Mouse (Mus musculus) spleen, postnatal 10 days (tissue): ENCODE data around the gene Rsl1d1.

ENCODE experiments used
- DNase-seq, 2 experiments: peaks; one replicate each; pipeline ENCODE4 v3.0.0; 2021 to 2022; ENCODE audit warnings: low spot score in 2 of 2

Rsl1d1 gene

GRCm38 (mm10) chr16:11202571-11203554, at the start of gene Rsl1d1:
Gene Rsl1d1 (minus strand): TSS chr16:11203331.
- DNase-seq = peak; percentile 81 to 94

- DNase-seq = no peak
Measured at GRCm38 (mm10) chr16:11247791-11248190, 44.7 kb upstream of the Rsl1d1 start.

- DNase-seq = no peak
Measured at GRCm38 (mm10) chr16:11245767-11246166, 42.6 kb upstream of the Rsl1d1 start.

GRCm38 (mm10) chr16:11242401-11242800, 39.3 kb upstream of the Rsl1d1 start:
- DNase-seq = no peak

- DNase-seq = no peak
Measured at GRCm38 (mm10) chr16:11217801-11218200, 14.7 kb upstream of the Rsl1d1 start.

- DNase-seq = peak; percentile 16 to 19
Measured at GRCm38 (mm10) chr16:11203600-11204390, 664 bp upstream of the Rsl1d1 start.

GRCm38 (mm10) chr16:11201740-11202394, 1.3 kb downstream of the Rsl1d1 start:
- DNase-seq = no peak

- DNase-seq = no peak
Measured at GRCm38 (mm10) chr16:11200247-11200646, 2.9 kb downstream of the Rsl1d1 start.

GRCm38 (mm10) chr16:11198467-11198866, 4.7 kb downstream of the Rsl1d1 start:
- peak in 1 of 2 experiments; percentile 47 for DNase-seq

- DNase-seq = no peak
Measured at GRCm38 (mm10) chr16:11197052-11197451, 6.1 kb downstream of the Rsl1d1 start.

- DNase-seq = no peak
Measured at GRCm38 (mm10) chr16:11193231-11193630, 9.9 kb downstream of the Rsl1d1 start.

GRCm38 (mm10) chr16:11190150-11190549, 13.0 kb downstream of the Rsl1d1 start:
- no peak for DNase-seq

GRCm38 (mm10) chr16:11177404-11177803, 25.7 kb downstream of the Rsl1d1 start:
- DNase-seq = no peak

GRCm38 (mm10) chr16:11176884-11177244, 26.3 kb downstream of the Rsl1d1 start:
- no peak for DNase-seq

GRCm38 (mm10) chr16:11176208-11176883, 26.8 kb downstream of the Rsl1d1 start, which contains the start of gene Zc3h7a:
Gene Zc3h7a (minus strand): TSS chr16:11176393.
- DNase-seq = peak; percentile 79 to 92

- peak; percentile 72 to 76 for DNase-seq
Measured at GRCm38 (mm10) chr16:11175489-11176207, 27.5 kb downstream of the Rsl1d1 start.

GRCm38 (mm10) chr16:11175100-11175488, 28.0 kb downstream of the Rsl1d1 start:
- peak in 1 of 2 experiments; percentile 21 for DNase-seq

GRCm38 (mm10) chr16:11174671-11175081, 28.5 kb downstream of the Rsl1d1 start:
- peak; percentile 49 to 82 for DNase-seq

GRCm38 (mm10) chr16:11171679-11172078, 31.5 kb downstream of the Rsl1d1 start:
- no peak for DNase-seq

- no peak for DNase-seq
Measured at GRCm38 (mm10) chr16:11166431-11166830, 36.7 kb downstream of the Rsl1d1 start.
